Mouse (Mus musculus): ENCODE measurements around the gene Qrfp. TPM values are rescaled to one million over a fixed set of nuclear protein-coding genes. Genes with fewer than 3 reads are reported as not detected.
A peak's percentile ranks its signal among the peaks of the same experiment; 100 is the strongest.

Qrfp gene
- polyA plus RNA-seq, 1 experiment = 0.11 TPM

- TF ChIP-seq CTCF (conservative IDR thresholded peaks at IDR 0.05; ENCODE audit: insufficient read depth, insufficient read length, low read depth, low read length) = no peak; the same call in 1 of the 2 replicates
- no peak for TF ChIP-seq POLR2A (IDR thresholded peaks at IDR 0.05; ENCODE audit: low read depth, low read length)
- H3K4me1 ChIP-seq (ENCODE audit: control insufficient read depth, insufficient read depth, low read length) = peaks cover 49% of the 10 kb centered on the region
- no peaks in the 10 kb centered on the region for H3K36me3 ChIP-seq (ENCODE audit: control insufficient read depth, insufficient read depth, low read length)
- peak overlapping the region; percentile 76 for H3K27ac ChIP-seq (ENCODE audit: insufficient read depth, low read depth, low read length)
- no peaks in the 10 kb centered on the region for H3K27me3 ChIP-seq (replicated peaks; ENCODE audit: control insufficient read depth, insufficient read depth, low read length)
- WGBS = 5% methylated on average over 7 of the region's 7 CpGs
- no peak overlapping the region for H3K4me3 ChIP-seq (ENCODE audit: insufficient read depth, low read depth, low read length)
- peak; percentile 90 for DNase-seq
These were observed 39.5 kb downstream of the Qrfp start for GRCm38 (mm10) chr2:31770781-31771441.

GRCm38 (mm10) chr2:31769631-31770111, 40.7 kb downstream of the Qrfp start:
- Histone ChIP-seq H3K4me1 (ENCODE audit: control insufficient read depth, insufficient read depth, low read length) (peaks cover 56% of the 10 kb centered on the region), H3K36me3 (ENCODE audit: control insufficient read depth, insufficient read depth, low read length) (no peaks in the 10 kb centered on the region), H3K4me3 (ENCODE audit: insufficient read depth, low read depth, low read length) (no peak overlapping the region), H3K27me3 (replicated peaks; ENCODE audit: control insufficient read depth, insufficient read depth, low read length) (no peaks in the 10 kb centered on the region), H3K27ac (ENCODE audit: insufficient read depth, low read depth, low read length) (peak overlapping the region; percentile 97)
- WGBS = 20% methylated on average over 6 of the region's 6 CpGs
- peak; percentile 90 for DNase-seq
- TF ChIP-seq POLR2A (IDR thresholded peaks at IDR 0.05; ENCODE audit: low read depth, low read length) (no peak), CTCF (conservative IDR thresholded peaks at IDR 0.05; ENCODE audit: insufficient read depth, insufficient read length, low read depth, low read length) (no peak)

GRCm38 (mm10) chr2:31769115-31769514, 41.3 kb downstream of the Qrfp start:
- no peak for TF ChIP-seq POLR2A (IDR thresholded peaks at IDR 0.05; ENCODE audit: low read depth, low read length)
- TF ChIP-seq CTCF (conservative IDR thresholded peaks at IDR 0.05; ENCODE audit: insufficient read depth, insufficient read length, low read depth, low read length) = no peak
- H3K27me3 ChIP-seq (replicated peaks; ENCODE audit: control insufficient read depth, insufficient read depth, low read length) = no peaks in the 10 kb centered on the region
- peak overlapping the region; percentile 97 for H3K27ac ChIP-seq (ENCODE audit: insufficient read depth, low read depth, low read length)
- no peaks in the 10 kb centered on the region for H3K36me3 ChIP-seq (ENCODE audit: control insufficient read depth, insufficient read depth, low read length)
- WGBS = 41% methylated on average over 4 of the region's 4 CpGs
- no peak overlapping the region for H3K4me3 ChIP-seq (ENCODE audit: insufficient read depth, low read depth, low read length)
- no peak for DNase-seq
- peaks cover 56% of the 10 kb centered on the region for H3K4me1 ChIP-seq (ENCODE audit: control insufficient read depth, insufficient read depth, low read length)

GRCm38 (mm10) chr2:31767815-31768214, 42.6 kb downstream of the Qrfp start:
- 55% methylated on average over 4 of the region's 4 CpGs for WGBS
- H3K27me3 ChIP-seq (replicated peaks; ENCODE audit: control insufficient read depth, insufficient read depth, low read length) = no peaks in the 10 kb centered on the region
- no peak for DNase-seq
- H3K36me3 ChIP-seq (ENCODE audit: control insufficient read depth, insufficient read depth, low read length) = no peaks in the 10 kb centered on the region
- TF ChIP-seq POLR2A (IDR thresholded peaks at IDR 0.05; ENCODE audit: low read depth, low read length) (no peak), CTCF (conservative IDR thresholded peaks at IDR 0.05; ENCODE audit: insufficient read depth, insufficient read length, low read depth, low read length) (no peak)
- peaks cover 58% of the 10 kb centered on the region for H3K4me1 ChIP-seq (ENCODE audit: control insufficient read depth, insufficient read depth, low read length)
- H3K4me3 ChIP-seq (ENCODE audit: insufficient read depth, low read depth, low read length) = no peak overlapping the region
- H3K27ac ChIP-seq (ENCODE audit: insufficient read depth, low read depth, low read length) = no peak overlapping the region

- Histone ChIP-seq H3K27ac (ENCODE audit: insufficient read depth, low read depth, low read length) (no peak overlapping the region), H3K4me1 (ENCODE audit: control insufficient read depth, insufficient read depth, low read length) (peaks cover 58% of the 10 kb centered on the region), H3K36me3 (ENCODE audit: control insufficient read depth, insufficient read depth, low read length) (no peaks in the 10 kb centered on the region), H3K4me3 (ENCODE audit: insufficient read depth, low read depth, low read length) (no peak overlapping the region), H3K27me3 (replicated peaks; ENCODE audit: control insufficient read depth, insufficient read depth, low read length) (no peaks in the 10 kb centered on the region)
- DNase-seq = no peak
- 98% methylated on average over 6 of the region's 6 CpGs for WGBS
- TF ChIP-seq POLR2A (IDR thresholded peaks at IDR 0.05; ENCODE audit: low read depth, low read length) (no peak), CTCF (conservative IDR thresholded peaks at IDR 0.05; ENCODE audit: insufficient read depth, insufficient read length, low read depth, low read length) (no peak)
These were observed 43.3 kb downstream of the Qrfp start for GRCm38 (mm10) chr2:31767104-31767503.

GRCm38 (mm10) chr2:31763271-31763670, 47.1 kb downstream of the Qrfp start:
- no peak overlapping the region for H3K4me3 ChIP-seq (ENCODE audit: insufficient read depth, low read depth, low read length)
- H3K36me3 ChIP-seq (ENCODE audit: control insufficient read depth, insufficient read depth, low read length) = no peaks in the 10 kb centered on the region
- DNase-seq = no peak
- peaks cover 45% of the 10 kb centered on the region for H3K4me1 ChIP-seq (ENCODE audit: control insufficient read depth, insufficient read depth, low read length)
- TF ChIP-seq CTCF (conservative IDR thresholded peaks at IDR 0.05; ENCODE audit: insufficient read depth, insufficient read length, low read depth, low read length) (no peak), POLR2A (IDR thresholded peaks at IDR 0.05; ENCODE audit: low read depth, low read length) (no peak)
- H3K27ac ChIP-seq (ENCODE audit: insufficient read depth, low read depth, low read length) = no peak overlapping the region
- no peaks in the 10 kb centered on the region for H3K27me3 ChIP-seq (replicated peaks; ENCODE audit: control insufficient read depth, insufficient read depth, low read length)
- WGBS = 33% methylated on average over 2 of the region's 2 CpGs

- H3K27ac ChIP-seq (ENCODE audit: insufficient read depth, low read depth, low read length) = no peak overlapping the region
- TF ChIP-seq CTCF (conservative IDR thresholded peaks at IDR 0.05; ENCODE audit: insufficient read depth, insufficient read length, low read depth, low read length) (no peak), POLR2A (IDR thresholded peaks at IDR 0.05; ENCODE audit: low read depth, low read length) (no peak)
- H3K4me1 ChIP-seq (ENCODE audit: control insufficient read depth, insufficient read depth, low read length) = peaks cover 42% of the 10 kb centered on the region
- DNase-seq = no peak
- no peaks in the 10 kb centered on the region for H3K27me3 ChIP-seq (replicated peaks; ENCODE audit: control insufficient read depth, insufficient read depth, low read length)
- H3K36me3 ChIP-seq (ENCODE audit: control insufficient read depth, insufficient read depth, low read length) = no peaks in the 10 kb centered on the region
- 58% methylated on average over 2 of the region's 2 CpGs for WGBS
- H3K4me3 ChIP-seq (ENCODE audit: insufficient read depth, low read depth, low read length) = no peak overlapping the region
These were observed 47.5 kb downstream of the Qrfp start for GRCm38 (mm10) chr2:31762853-31763252.
